In genomic region chr1:189770516-189770915, GRCm38 (mm10) we compare ENCODE assay signal across 19 mouse cellular contexts.
"Had no signal": no experiment of that assay in that cellular context is flagged by ENCODE, and none has a peak within 500 bp of the region (broad histone marks: within the 10 kb centered on the region; RNA-seq: fewer than 3 reads in every experiment).

No protein-coding gene starts in this region.

- H3K4me3 ChIP-seq: limb, embryonic 12.5 days; limb, embryonic 15.5 days; midbrain, embryonic 12.5 days; midbrain, embryonic 15.5 days; neural tube, embryonic 12.5 days; neural tube, embryonic 15.5 days had no signal

- H3K36me3 ChIP-seq: limb, embryonic 12.5 days; midbrain, embryonic 12.5 days; midbrain, embryonic 15.5 days; neural tube, embryonic 12.5 days; neural tube, embryonic 15.5 days had no signal

- H3K4me1 ChIP-seq: midbrain, embryonic 15.5 days had no signal

- ATAC-seq: intestine, postnatal 0 days; liver, postnatal 0 days; midbrain, embryonic 15.5 days had no signal

- H3K9ac ChIP-seq: limb, embryonic 12.5 days; limb, embryonic 15.5 days; liver, embryonic 14.5 days; liver, postnatal 0 days; lung, embryonic 14.5 days; midbrain, embryonic 12.5 days; midbrain, embryonic 15.5 days; neural tube, embryonic 12.5 days; neural tube, embryonic 15.5 days had no signal

- DNase-seq: kidney, adult 9 months; kidney, postnatal 36 days; left cerebral cortex, postnatal 4 days; liver, postnatal 0 days; lung, embryonic 14.5 days; lung, postnatal 10 days; lung, postnatal 36 days; retina, postnatal 1 day; right cerebral cortex, postnatal 25 days; thymus, postnatal 25 days had no signal

- H3K27ac ChIP-seq: limb, embryonic 12.5 days; limb, embryonic 15.5 days; liver, embryonic 14.5 days; midbrain, embryonic 12.5 days; midbrain, embryonic 15.5 days; neural tube, embryonic 12.5 days; neural tube, embryonic 15.5 days had no signal

- H3K4me2 ChIP-seq: limb, embryonic 12.5 days; limb, embryonic 15.5 days; liver, embryonic 11.5 days; lung, embryonic 14.5 days; midbrain, embryonic 12.5 days; midbrain, embryonic 15.5 days; neural tube, embryonic 12.5 days; neural tube, embryonic 15.5 days had no signal

- H3K27me3 ChIP-seq: limb, embryonic 12.5 days; limb, embryonic 15.5 days; midbrain, embryonic 12.5 days; midbrain, embryonic 15.5 days; neural tube, embryonic 12.5 days; neural tube, embryonic 15.5 days had no signal

- H3K9me3 ChIP-seq: limb, embryonic 12.5 days; limb, embryonic 15.5 days; midbrain, embryonic 12.5 days; midbrain, embryonic 15.5 days; neural tube, embryonic 12.5 days; neural tube, embryonic 15.5 days had no signal
